Mouse (Mus musculus): ENCODE data around the gene Ablim2. TPM values are rescaled to one million over a fixed set of nuclear protein-coding genes. Genes with fewer than 3 reads are reported as not detected.
A peak's percentile ranks its signal among the peaks of the same experiment; 100 is the strongest.

Ablim2 gene
- polyA plus RNA-seq, 1 experiment from 2014 or later = 0.98 TPM

DNA sequence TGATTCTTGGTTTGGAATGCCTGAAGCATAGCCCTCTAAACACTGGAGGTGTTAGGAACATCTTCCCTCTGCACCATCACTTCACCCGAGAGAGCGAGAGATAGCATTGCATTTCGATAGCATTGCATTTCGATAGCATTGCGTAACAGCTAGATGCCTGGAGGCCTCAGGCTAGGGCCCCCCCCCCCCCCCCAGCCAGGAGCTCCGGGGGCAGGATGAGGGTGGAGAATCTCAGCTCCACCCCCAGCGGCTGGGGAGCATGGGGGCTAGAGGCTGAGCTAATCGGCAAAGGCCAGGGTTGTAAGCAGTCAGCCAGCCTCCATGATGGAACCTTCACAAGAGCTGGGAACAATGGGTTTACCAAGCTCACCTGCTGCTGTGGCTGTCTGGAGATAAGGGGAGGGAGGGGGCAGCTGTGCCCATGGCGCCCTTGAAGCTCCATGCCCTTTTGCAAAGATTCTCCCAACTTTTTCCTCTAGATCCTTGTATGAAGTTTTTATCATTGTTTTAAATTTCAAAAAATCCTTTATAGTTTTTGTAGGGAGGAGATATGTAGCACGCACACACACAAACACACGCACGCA is 143.6 kb downstream of the Ablim2 start:
- no peaks in the 10 kb centered on the region for H3K27me3 ChIP-seq
- ChIA-PET POLR2A (interaction anchor here (1.6 kb wide), 1 partner anchor 46 kb away, joined by 4 read pairs; no protein-coding TSS in a partner anchor), CTCF (interaction anchor here (1.5 to 3.0 kb wide), 2 partner anchors 13 to 73 kb away, joined by 6 to 8 read pairs; no protein-coding TSS in a partner anchor)
- DNase-seq (ENCODE audit: low read depth, low spot score) = no peak
- TF ChIP-seq CTCF (IDR thresholded peaks at IDR 0.05) = no peak
- peak; percentile 41 for ATAC-seq
- in situ Hi-C loops (cut with MboI; ENCODE audit: low pct_unique_long_range_greater_than_20kb) = no loop called here

GRCm38 (mm10) chr5:35903456-35903855 is 145.8 kb downstream of the Ablim2 start:
- no peak for TF ChIP-seq CTCF (IDR thresholded peaks at IDR 0.05)
- DNase-seq (ENCODE audit: low read depth, low spot score) (no peak), ATAC-seq (no peak)
- ChIA-PET CTCF (interaction anchor here (1.6 to 3.1 kb wide), 2 partner anchors 9 to 24 kb away, joined by 3 to 15 read pairs; no protein-coding TSS in a partner anchor), POLR2A (interaction anchor here (1.6 to 2.1 kb wide), 2 partner anchors 10 to 31 kb away, joined by 3 to 8 read pairs; partner anchors contain the start of gene Afap1)
- no peaks in the 10 kb centered on the region for H3K27me3 ChIP-seq
- in situ Hi-C loops (cut with MboI; ENCODE audit: low pct_unique_long_range_greater_than_20kb) = no loop called here

DNA sequence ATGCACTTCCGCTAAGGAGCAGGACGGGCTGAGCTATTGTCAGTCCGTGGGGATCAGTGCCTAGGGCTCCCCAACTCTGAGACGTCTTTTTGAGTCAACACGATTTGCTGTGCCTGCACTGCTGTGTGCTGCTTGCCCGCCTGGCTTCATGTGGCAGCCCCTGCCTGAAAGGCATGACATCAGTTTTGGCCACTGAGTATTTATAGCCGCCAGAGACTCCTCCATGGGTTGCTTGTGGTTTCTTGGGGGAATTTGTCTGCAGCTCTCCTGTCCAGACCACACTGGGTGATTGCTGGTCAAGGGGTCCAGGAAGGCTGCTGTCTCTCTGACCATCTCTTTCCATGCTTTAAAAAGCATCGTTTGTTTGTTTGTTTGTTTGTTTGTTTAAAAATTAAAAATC is 147.6 kb downstream of the Ablim2 start:
- TF ChIP-seq CTCF (IDR thresholded peaks at IDR 0.05) = no peak
- H3K27me3 ChIP-seq = no peaks in the 10 kb centered on the region
- ATAC-seq = no peak
- ChIA-PET CTCF (interaction anchor here (0.8 to 3.1 kb wide), 6 partner anchors 11 to 110 kb away, joined by 3 to 15 read pairs (median 4); partner anchors contain the start of gene Afap1), POLR2A (interaction anchor here (1.2 to 2.1 kb wide), 4 partner anchors 9 to 48 kb away, joined by 3 to 8 read pairs (median 4); partner anchors contain the start of gene Afap1)
- in situ Hi-C loops (cut with MboI; ENCODE audit: low pct_unique_long_range_greater_than_20kb) = no loop called here
- no peak for DNase-seq (ENCODE audit: low read depth, low spot score)

DNA sequence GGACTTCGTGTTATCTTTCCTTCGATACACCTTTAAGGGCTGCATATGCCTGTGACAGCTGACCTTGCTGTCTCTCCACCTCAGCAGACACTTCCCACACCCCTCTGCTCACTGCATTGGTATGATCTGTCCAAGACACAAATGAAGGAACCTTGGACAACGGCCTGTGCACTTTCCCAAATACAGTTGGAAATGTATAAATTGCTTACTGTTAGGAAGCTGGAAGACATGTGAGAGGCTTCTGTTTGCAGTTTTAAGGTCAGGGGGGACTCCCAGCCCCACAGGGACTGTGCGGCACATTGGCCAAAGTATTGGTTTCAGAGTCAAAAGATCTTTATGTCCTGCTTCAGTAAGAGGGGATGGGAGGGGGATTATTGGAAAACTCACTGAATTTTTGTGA is 149.4 kb downstream of the Ablim2 start:
- in situ Hi-C loops (cut with MboI; ENCODE audit: low pct_unique_long_range_greater_than_20kb) = no loop called here
- TF ChIP-seq CTCF (IDR thresholded peaks at IDR 0.05) = no peak
- DNase-seq (ENCODE audit: low read depth, low spot score) = no peak
- no peaks in the 10 kb centered on the region for H3K27me3 ChIP-seq
- no peak for ATAC-seq
- ChIA-PET POLR2A (interaction anchor here (1.1 kb wide), 1 partner anchor 20 kb away, joined by 4 read pairs; no protein-coding TSS in a partner anchor), CTCF (interaction anchor here (1.1 to 1.4 kb wide), 2 partner anchors 11 to 14 kb away, joined by 4 to 6 read pairs; no protein-coding TSS in a partner anchor)

DNA sequence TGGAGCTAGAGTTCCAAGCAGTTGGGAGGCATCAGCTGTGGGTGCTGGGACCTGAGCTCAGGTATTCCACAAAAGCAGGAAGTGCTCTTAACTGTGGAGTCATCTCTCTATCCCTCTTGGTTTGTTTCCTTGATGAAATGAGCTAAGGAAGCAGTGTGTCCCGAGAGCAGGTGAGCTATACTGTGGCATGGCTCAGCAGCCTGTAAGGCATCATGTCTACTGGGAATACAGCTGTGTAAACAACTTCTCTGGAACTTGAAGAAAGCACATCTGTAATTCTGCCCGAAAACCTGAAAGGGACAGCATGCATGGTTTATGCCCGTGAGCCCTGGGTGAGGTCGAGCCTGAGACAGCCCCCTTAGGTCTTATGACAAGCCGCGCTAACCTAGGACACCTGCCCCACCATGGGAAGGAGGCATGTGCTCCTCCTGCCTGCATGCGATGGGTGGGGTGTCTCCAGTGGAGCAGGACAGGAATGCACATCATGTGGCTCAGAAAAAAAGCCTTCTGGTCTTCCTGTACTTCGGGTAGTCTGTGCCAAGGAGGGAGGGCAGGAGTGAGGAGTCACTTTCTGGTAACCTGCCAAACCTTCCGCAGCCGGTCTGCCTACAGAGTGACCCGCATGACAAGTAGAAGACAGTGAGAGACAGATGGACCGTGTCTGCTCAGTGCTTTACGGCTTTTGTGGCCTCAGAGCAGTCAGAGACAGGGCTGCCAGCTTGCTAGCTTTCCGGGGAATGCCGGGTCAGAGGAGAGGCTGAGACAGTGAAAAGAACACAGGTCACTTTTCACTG is 150.2 kb downstream of the Ablim2 start:
- POLR2A ChIA-PET = interaction anchor here (0.7 to 1.9 kb wide), 3 partner anchors 14 to 20 kb away, joined by 3 to 4 read pairs (median 4); partner anchors contain the start of gene Afap1
- ATAC-seq = peak; percentile 97

DNA sequence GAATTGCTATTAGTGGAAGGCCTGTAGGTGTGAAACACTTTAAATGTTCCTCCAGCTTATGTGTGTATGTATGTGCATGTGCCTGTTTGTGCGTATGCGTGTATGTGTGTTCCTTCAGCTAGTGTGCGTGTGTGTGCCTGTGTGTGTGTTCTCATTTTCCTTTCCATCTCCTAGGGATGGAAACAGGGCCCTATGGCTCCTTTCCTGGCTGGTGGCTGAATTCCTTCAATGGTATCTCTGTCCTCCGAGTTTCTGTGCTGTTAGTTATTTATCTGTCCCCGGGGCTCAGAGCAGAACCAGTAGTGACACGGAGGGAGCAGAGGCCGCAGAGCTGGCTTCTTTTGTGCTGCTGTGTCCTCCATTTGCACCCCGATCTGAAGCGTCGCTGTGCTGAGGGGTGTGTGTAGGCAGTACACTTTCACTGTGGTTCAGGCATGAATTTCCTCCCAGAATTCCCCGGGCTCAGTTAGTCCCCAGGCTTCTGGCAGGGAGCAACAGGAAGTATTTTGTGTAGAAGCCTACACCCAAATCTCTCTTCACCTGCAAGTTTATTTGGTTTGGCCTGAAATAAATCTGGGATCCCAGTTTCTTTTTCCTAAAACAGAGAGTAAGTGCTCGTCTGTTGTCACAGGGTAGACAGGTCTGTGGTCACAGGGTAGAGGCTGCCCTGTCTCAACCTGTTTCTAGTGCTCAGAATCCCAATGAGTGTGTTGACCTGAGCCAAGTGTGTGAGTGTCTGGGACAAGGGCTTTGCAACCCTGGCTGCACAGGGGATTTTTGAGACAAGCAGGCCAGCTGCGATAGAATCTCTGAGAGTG is 151.2 kb downstream of the Ablim2 start:
- ATAC-seq (no peak), DNase-seq (ENCODE audit: low read depth, low spot score) (no peak)
- ChIA-PET POLR2A (interaction anchor here (1.9 kb wide), 1 partner anchor 13 kb away, joined by 4 read pairs; no protein-coding TSS in a partner anchor), CTCF (interaction anchor here (0.9 to 1.7 kb wide), 2 partner anchors 20 to 47 kb away, joined by 3 read pairs; no protein-coding TSS in a partner anchor)
- no peaks in the 10 kb centered on the region for H3K27me3 ChIP-seq
- in situ Hi-C loops (cut with MboI; ENCODE audit: low pct_unique_long_range_greater_than_20kb) = no loop called here
- TF ChIP-seq CTCF (IDR thresholded peaks at IDR 0.05) = no peak

More for the DNA sequence above, 150.2 kb downstream of the Ablim2 start:
- H3K27me3 ChIP-seq = no peaks in the 10 kb centered on the region
- in situ Hi-C loops (cut with MboI; ENCODE audit: low pct_unique_long_range_greater_than_20kb) = no loop called here
- CTCF ChIA-PET = interaction anchor here (0.8 to 1.7 kb wide), 5 partner anchors 12 to 62 kb away, joined by 3 to 6 read pairs (median 3); no protein-coding TSS in a partner anchor
- TF ChIP-seq CTCF (IDR thresholded peaks at IDR 0.05) = no peak
- peak; percentile 100 for DNase-seq (ENCODE audit: low read depth, low spot score)

DNA sequence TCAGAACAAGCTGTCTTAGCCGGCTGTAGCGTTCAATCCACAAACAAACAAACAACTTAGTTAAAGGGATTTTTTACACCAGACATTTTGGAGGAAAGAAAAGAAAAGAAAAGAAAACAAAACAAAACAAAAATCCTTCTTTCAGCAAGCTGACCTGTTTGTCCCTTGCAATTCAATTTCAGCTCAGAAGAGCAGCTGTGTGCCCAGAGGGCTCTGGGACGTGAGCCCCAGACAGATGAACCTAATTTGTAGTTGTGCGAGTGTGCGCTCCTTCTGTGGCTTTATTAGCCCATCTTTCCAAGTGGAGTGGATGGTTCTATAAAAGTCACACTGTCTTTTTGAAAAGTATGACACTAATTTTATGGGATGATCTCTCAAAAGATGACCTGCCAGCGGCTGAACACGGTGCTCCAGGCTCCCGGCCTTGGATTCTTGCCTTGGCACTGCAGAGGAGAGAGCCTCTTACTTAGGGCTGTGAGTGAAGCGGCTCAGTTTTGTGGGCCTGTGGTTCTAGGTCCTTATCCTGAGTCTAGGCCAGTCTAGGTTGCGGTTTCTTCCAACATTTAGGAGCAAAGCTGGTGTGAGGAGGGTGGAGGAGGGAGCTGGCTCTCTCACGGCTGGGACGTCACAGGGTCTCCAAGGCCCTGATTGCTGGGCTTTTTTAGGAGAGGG is 158.1 kb downstream of the Ablim2 start:
- H3K27me3 ChIP-seq = no peaks in the 10 kb centered on the region
- in situ Hi-C loops (cut with MboI; ENCODE audit: low pct_unique_long_range_greater_than_20kb) = no loop called here
- ChIA-PET CTCF (interaction anchor here (1.2 kb wide), 1 partner anchor 9 kb away, joined by 3 read pairs; no protein-coding TSS in a partner anchor), POLR2A (interaction anchor here (1.5 kb wide), 1 partner anchor 8 kb away, joined by 4 read pairs; no protein-coding TSS in a partner anchor)
- no peak for DNase-seq (ENCODE audit: low read depth, low spot score)
- ATAC-seq = no peak
- no peak for TF ChIP-seq CTCF (IDR thresholded peaks at IDR 0.05)

DNA sequence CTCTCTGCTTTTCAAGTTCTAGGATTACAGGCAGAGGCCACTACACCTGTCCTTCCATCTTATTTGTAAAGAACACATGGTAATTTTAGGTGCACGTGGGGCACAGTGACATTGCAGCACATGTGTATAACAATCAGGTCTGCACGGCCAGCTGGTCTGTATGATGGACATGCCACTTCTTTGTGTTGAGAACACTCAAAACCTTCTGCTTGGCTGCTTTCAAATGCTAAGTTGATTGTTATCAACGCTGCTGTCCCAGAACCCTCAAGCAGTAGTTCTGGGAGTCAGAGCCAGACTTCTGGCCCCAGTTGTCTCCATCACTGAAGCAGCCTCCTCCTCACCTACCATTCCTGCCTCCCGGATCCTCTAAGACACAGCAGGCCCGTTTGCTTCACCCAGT is 159.0 kb downstream of the Ablim2 start:
- in situ Hi-C loops (cut with MboI; ENCODE audit: low pct_unique_long_range_greater_than_20kb) = no loop called here
- CTCF ChIA-PET = no interaction called here
- no peaks in the 10 kb centered on the region for H3K27me3 ChIP-seq
- ATAC-seq (no peak), DNase-seq (ENCODE audit: low read depth, low spot score) (no peak)
- POLR2A ChIA-PET = no interaction called here
- no peak for TF ChIP-seq CTCF (IDR thresholded peaks at IDR 0.05)

DNA sequence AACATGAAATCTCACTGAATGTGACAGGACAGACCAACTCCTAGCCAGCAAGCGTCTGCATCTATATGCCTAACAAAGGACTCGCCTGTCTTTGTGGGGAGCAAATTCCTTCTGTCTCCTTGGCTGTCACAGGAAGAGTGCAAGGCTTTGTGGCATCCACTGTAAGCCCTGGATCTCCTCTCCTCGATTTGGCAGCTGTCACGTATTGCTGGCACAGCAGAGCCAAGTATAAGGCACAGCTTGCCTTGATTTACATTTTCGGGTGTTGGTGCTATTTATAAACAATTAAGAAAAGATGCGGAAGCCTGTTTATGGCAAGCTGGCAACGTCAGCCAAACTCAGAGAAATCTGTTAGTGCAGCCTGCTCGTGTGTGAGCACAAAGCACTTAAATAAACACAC is 160.7 kb downstream of the Ablim2 start:
- in situ Hi-C loops (cut with MboI; ENCODE audit: low pct_unique_long_range_greater_than_20kb) = no loop called here
- ChIA-PET POLR2A (no interaction called here), CTCF (interaction anchor here (1.0 to 1.7 kb wide), 4 partner anchors 13 to 22 kb away, joined by 3 to 5 read pairs (median 3); no protein-coding TSS in a partner anchor)
- ATAC-seq (no peak), DNase-seq (ENCODE audit: low read depth, low spot score) (no peak)
- no peaks in the 10 kb centered on the region for H3K27me3 ChIP-seq
- TF ChIP-seq CTCF (IDR thresholded peaks at IDR 0.05) = no peak
